Mouse (Mus musculus) lung, embryonic 16.5 days (tissue): ENCODE measurements around the gene Zfp628. TPM values are rescaled to one million over a fixed set of nuclear protein-coding genes. Genes with fewer than 3 reads are reported as not detected.

ENCODE experiments used
- ATAC-seq: fragments of 200-750 bp; cut with Nextera tagmentation; 2 replicates; pipeline ENCODE4 v1.8.0; 2017; ENCODE audit warnings: low read depth, mild to moderate bottlenecking, moderate library complexity
- H3K27ac ChIP-seq: fragments of 300-500 bp; sonication (generic); 2 replicates; pipeline ENCODE4 v1.5.1; 2014; ENCODE audit warnings: mild to moderate bottlenecking, control low read depth, low read length
- H3K27me3 ChIP-seq: fragments of 300-500 bp; sonication (generic); 2 replicates; pipeline ENCODE4 v1.6.1; 2014; ENCODE audit warnings: low read depth, low read length, mixed read lengths; ENCODE audit not compliant: control insufficient read depth, insufficient read depth
- H3K36me3 ChIP-seq: fragments of 300-500 bp; sonication (generic); 2 replicates; pipeline ENCODE4 v1.6.1; 2014; ENCODE audit warnings: low read length; ENCODE audit not compliant: control insufficient read depth, insufficient read depth
- H3K4me1 ChIP-seq: fragments of 300-500 bp; sonication (generic); replicated peaks from 2 replicates; pipeline ENCODE4 v1.6.1; 2014; ENCODE audit warnings: low read length, mixed read lengths; ENCODE audit not compliant: control insufficient read depth, insufficient read depth
- H3K4me2 ChIP-seq: fragments of 300-500 bp; sonication (generic); 2 replicates; pipeline ENCODE4 v1.6.1; 2014; ENCODE audit warnings: low read depth, low read length, control low read depth
- H3K4me3 ChIP-seq: fragments of 300-500 bp; sonication (generic); 2 replicates; pipeline ENCODE4 v1.5.1; 2014; ENCODE audit warnings: mild to moderate bottlenecking, low read length, control low read depth
- H3K9ac ChIP-seq: fragments of 300-500 bp; sonication (generic); 2 replicates; pipeline ENCODE4 v1.6.1; 2014; ENCODE audit warnings: low read length, control low read depth
- H3K9me3 ChIP-seq: fragments of 300-500 bp; sonication (generic); 2 replicates; pipeline ENCODE4 v1.6.1; 2016; ENCODE audit warnings: low read length; ENCODE audit not compliant: control insufficient read depth
- WGBS: fragments of 180-500 bp; shearing (Covaris S2); extraction: QIAGEN DNeasy Blood & Tissue Kit; methylation state at CpG from one replicate; pipeline ENCODE4 v1.1.7; 2014; 5-methylcytosine and 5-hydroxymethylcytosine counted together
- polyA plus RNA-seq: library from polyadenylated mRNA; unstranded; fragments of >200 nt; fragmentation: Nextera tagmentation; extraction: Ambion mirVana; gene quantifications from 2 replicates; pipeline ENCODE4 v1.2.1, GENCODE M21; 2015

The Zfp628 gene
- polyA plus RNA-seq, 1 experiment from 2014 or later, result 3.4 TPM

- peak overlapping the region; percentile 27 for H3K4me3 ChIP-seq
- H3K27ac ChIP-seq, result no peak overlapping the region
- H3K27me3 ChIP-seq, result no peaks in the 10 kb centered on the region
- H3K4me2 ChIP-seq, result peak overlapping the region; percentile 18
- H3K36me3 ChIP-seq, result no peaks in the 10 kb centered on the region
- peaks cover 26% of the 10 kb centered on the region for H3K4me1 ChIP-seq
- peak overlapping the region; percentile 49; the same call in 1 of the 2 replicates for H3K9ac ChIP-seq
- no peaks in the 10 kb centered on the region for H3K9me3 ChIP-seq
- WGBS, result 48% methylated on average over 15 of the region's 17 CpGs
- no peak for ATAC-seq
Measured at GRCm38 (mm10) chr7:4928323-4928722, 13.3 kb downstream of the Zfp628 start.

- H3K4me3 ChIP-seq, result no peak overlapping the region
- WGBS, result 73% methylated on average over 12 of the region's 12 CpGs
- ATAC-seq, result no peak
- no peaks in the 10 kb centered on the region for H3K36me3 ChIP-seq
- no peaks in the 10 kb centered on the region for H3K4me1 ChIP-seq
- H3K9ac ChIP-seq, result no peak overlapping the region
- H3K27me3 ChIP-seq, result no peaks in the 10 kb centered on the region
- H3K4me2 ChIP-seq, result no peak overlapping the region
- H3K9me3 ChIP-seq, result no peaks in the 10 kb centered on the region
- H3K27ac ChIP-seq, result no peak overlapping the region
Measured at GRCm38 (mm10) chr7:4933103-4933502, 18.1 kb downstream of the Zfp628 start.

- H3K27ac ChIP-seq, result no peak overlapping the region
- no peaks in the 10 kb centered on the region for H3K4me1 ChIP-seq
- no peaks in the 10 kb centered on the region for H3K36me3 ChIP-seq
- 69% methylated on average over 4 of the region's 4 CpGs for WGBS
- no peak overlapping the region for H3K4me3 ChIP-seq
- no peaks in the 10 kb centered on the region for H3K9me3 ChIP-seq
- no peaks in the 10 kb centered on the region for H3K27me3 ChIP-seq
- no peak overlapping the region for H3K9ac ChIP-seq
- no peak overlapping the region for H3K4me2 ChIP-seq
- no peak for ATAC-seq
Measured at GRCm38 (mm10) chr7:4934160-4934914, 19.3 kb downstream of the Zfp628 start.

- no peak overlapping the region for H3K27ac ChIP-seq
- no peak overlapping the region for H3K4me2 ChIP-seq
- no peaks in the 10 kb centered on the region for H3K27me3 ChIP-seq
- 67% methylated on average over 10 of the region's 10 CpGs for WGBS
- H3K4me3 ChIP-seq, result no peak overlapping the region
- no peaks in the 10 kb centered on the region for H3K36me3 ChIP-seq
- H3K9me3 ChIP-seq, result no peaks in the 10 kb centered on the region
- H3K9ac ChIP-seq, result no peak overlapping the region
- no peak for ATAC-seq
- H3K4me1 ChIP-seq, result no peaks in the 10 kb centered on the region
Measured at GRCm38 (mm10) chr7:4936832-4937231, 21.8 kb downstream of the Zfp628 start.

GRCm38 (mm10) chr7:4937392-4937791 lies 22.4 kb downstream of the Zfp628 start:
- WGBS, result 60% methylated on average over 11 of the region's 11 CpGs
- no peak overlapping the region for H3K4me2 ChIP-seq

GRCm38 (mm10) chr7:4938456-4938855 lies 23.4 kb downstream of the Zfp628 start:
- H3K27ac ChIP-seq, result no peak overlapping the region
- no peaks in the 10 kb centered on the region for H3K27me3 ChIP-seq
- 0 out of 2 replicates have a peak, but pooled peaks have one; percentile 46 for ATAC-seq
- H3K4me2 ChIP-seq, result no peak overlapping the region
- WGBS, result 19% methylated on average over 2 of the region's 2 CpGs
- no peak overlapping the region for H3K9ac ChIP-seq
- H3K4me1 ChIP-seq, result no peaks in the 10 kb centered on the region; the same call in 1 of the 2 replicates
- no peaks in the 10 kb centered on the region for H3K36me3 ChIP-seq
- H3K4me3 ChIP-seq, result no peak overlapping the region
- H3K9me3 ChIP-seq, result no peaks in the 10 kb centered on the region

More at GRCm38 (mm10) chr7:4937392-4937791, 22.4 kb downstream of the Zfp628 start:
- no peak for ATAC-seq
- H3K27ac ChIP-seq, result no peak overlapping the region
- H3K4me3 ChIP-seq, result no peak overlapping the region
- H3K36me3 ChIP-seq, result no peaks in the 10 kb centered on the region
- H3K9ac ChIP-seq, result no peak overlapping the region
- no peaks in the 10 kb centered on the region for H3K9me3 ChIP-seq
- no peaks in the 10 kb centered on the region for H3K27me3 ChIP-seq
- H3K4me1 ChIP-seq, result no peaks in the 10 kb centered on the region

GRCm38 (mm10) chr7:4940068-4940479 lies 25.1 kb downstream of the Zfp628 start:
- ATAC-seq, result peak; percentile 37; the same call in 1 of the 2 replicates
- H3K4me3 ChIP-seq, result no peak overlapping the region
- no peaks in the 10 kb centered on the region; the same call in 1 of the 2 replicates for H3K4me1 ChIP-seq
- H3K9ac ChIP-seq, result no peak overlapping the region
- no peaks in the 10 kb centered on the region for H3K36me3 ChIP-seq
- WGBS, result 24% methylated on average over 9 of the region's 9 CpGs
- no peak overlapping the region for H3K4me2 ChIP-seq
- H3K27me3 ChIP-seq, result no peaks in the 10 kb centered on the region
- H3K27ac ChIP-seq, result no peak overlapping the region
- H3K9me3 ChIP-seq, result no peaks in the 10 kb centered on the region

GRCm38 (mm10) chr7:4942673-4943072 lies 27.7 kb downstream of the Zfp628 start:
- no peak overlapping the region for H3K27ac ChIP-seq
- no peak overlapping the region for H3K4me2 ChIP-seq
- WGBS, result 41% methylated on average over 5 of the region's 5 CpGs
- H3K9ac ChIP-seq, result no peak overlapping the region
- ATAC-seq, result no peak
- no peaks in the 10 kb centered on the region for H3K27me3 ChIP-seq
- H3K4me1 ChIP-seq, result no peaks in the 10 kb centered on the region; the same call in 1 of the 2 replicates
- no peaks in the 10 kb centered on the region for H3K9me3 ChIP-seq
- H3K4me3 ChIP-seq, result no peak overlapping the region
- no peaks in the 10 kb centered on the region for H3K36me3 ChIP-seq

GRCm38 (mm10) chr7:4943223-4943815 lies 28.3 kb downstream of the Zfp628 start:
- no peaks in the 10 kb centered on the region for H3K36me3 ChIP-seq
- peak overlapping the region; percentile 55 for H3K4me2 ChIP-seq
- no peak overlapping the region for H3K9ac ChIP-seq
- H3K27me3 ChIP-seq, result no peaks in the 10 kb centered on the region
- no peaks in the 10 kb centered on the region; the same call in 1 of the 2 replicates for H3K4me1 ChIP-seq
- no peak overlapping the region for H3K27ac ChIP-seq
- ATAC-seq, result peak; percentile 87
- H3K9me3 ChIP-seq, result no peaks in the 10 kb centered on the region
- H3K4me3 ChIP-seq, result peak overlapping the region; percentile 31
- 17% methylated on average over 15 of the region's 15 CpGs for WGBS
